Mouse (Mus musculus) limb, embryonic 13.5 days (tissue): Measurements from ENCODE around the gene Plekho2. TPM values are rescaled to one million over a fixed set of nuclear protein-coding genes. Genes with fewer than 3 reads are reported as not detected.

Experiments
- ATAC-seq: fragments of 200-750 bp; cut with Nextera tagmentation; 2 replicates; pipeline ENCODE4 v1.8.0; 2017; ENCODE audit warnings: low read depth, moderate number of reproducible peaks, moderate TSS enrichment; ENCODE audit not compliant: low FRiP score
- H3K27ac ChIP-seq: fragments of 300-500 bp; sonication (generic); 2 replicates; pipeline ENCODE4 v1.5.1; 2015; ENCODE audit warnings: inconsistent platforms, mild to moderate bottlenecking, moderate library complexity
- H3K27me3 ChIP-seq: fragments of 300-500 bp; sonication (generic); 2 replicates; pipeline ENCODE4 v1.6.1; 2015; ENCODE audit warnings: mild to moderate bottlenecking, inconsistent platforms
- H3K36me3 ChIP-seq: fragments of 300-500 bp; sonication (generic); 2 replicates; pipeline ENCODE4 v1.6.1; 2015; ENCODE audit warnings: inconsistent platforms, mild to moderate bottlenecking, moderate library complexity
- H3K4me1 ChIP-seq: fragments of 300-500 bp; sonication (generic); 2 replicates; pipeline ENCODE4 v1.6.1; 2015; ENCODE audit warnings: inconsistent platforms
- H3K4me2 ChIP-seq: fragments of 300-500 bp; sonication (generic); replicated peaks from 2 replicates; pipeline ENCODE4 v1.6.1; 2015; ENCODE audit warnings: inconsistent platforms, mild to moderate bottlenecking, moderate library complexity
- H3K4me3 ChIP-seq: fragments of 300-500 bp; sonication (generic); 2 replicates; pipeline ENCODE4 v1.5.1; 2015; ENCODE audit warnings: moderate library complexity, mild to moderate bottlenecking, inconsistent platforms
- H3K9ac ChIP-seq: fragments of 300-500 bp; sonication (generic); 2 replicates; pipeline ENCODE4 v1.6.1; 2015; ENCODE audit warnings: mild to moderate bottlenecking, inconsistent platforms
- H3K9me3 ChIP-seq: fragments of 300-500 bp; sonication (generic); 2 replicates; pipeline ENCODE4 v1.6.1; 2016; ENCODE audit warnings: inconsistent platforms
- WGBS: fragments of 180-500 bp; shearing (Covaris S2); methylation state at CpG from one replicate; pipeline ENCODE4 v1.1.7; 2015; 5-methylcytosine and 5-hydroxymethylcytosine counted together
- polyA plus RNA-seq: library from polyadenylated mRNA; unstranded; fragments of >200 nt; fragmentation: Nextera tagmentation; extraction: Ambion mirVana; gene quantifications from 2 replicates; pipeline ENCODE4 v1.2.1, GENCODE M21; 2015

Gene Plekho2
- polyA plus RNA-seq, 1 experiment from 2014 or later = 16.2 TPM

DNA sequence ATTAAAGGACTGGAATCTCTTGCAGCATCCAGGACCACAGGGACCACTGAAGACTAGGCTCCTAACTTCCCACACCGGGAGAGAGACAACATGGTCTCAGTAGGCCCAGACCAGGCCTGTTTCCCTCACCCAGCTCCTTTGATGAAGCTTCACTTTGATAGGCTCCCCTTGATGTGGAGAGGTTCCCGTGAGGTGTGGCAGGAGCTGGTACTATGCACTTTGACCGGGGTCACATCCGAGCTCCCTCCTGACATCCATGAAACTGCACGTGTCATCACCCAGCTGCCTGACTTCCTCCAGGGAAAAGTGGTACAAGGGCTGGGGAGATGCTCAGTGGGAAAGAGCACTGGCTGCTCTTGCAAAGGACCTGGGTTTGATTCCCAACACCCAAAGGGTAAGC, 16.8 kb downstream of the Plekho2 start:
- ATAC-seq = no peak
- Histone ChIP-seq H3K9me3 (no peaks in the 10 kb centered on the region), H3K27ac (no peak overlapping the region), H3K4me1 (peaks cover 23% of the 10 kb centered on the region), H3K4me3 (no peak overlapping the region), H3K9ac (no peak overlapping the region), H3K36me3 (peaks cover 76% of the 10 kb centered on the region), H3K4me2 (no peak overlapping the region), H3K27me3 (no peaks in the 10 kb centered on the region)
- WGBS = 90% methylated on average over 5 of the region's 5 CpGs

DNA sequence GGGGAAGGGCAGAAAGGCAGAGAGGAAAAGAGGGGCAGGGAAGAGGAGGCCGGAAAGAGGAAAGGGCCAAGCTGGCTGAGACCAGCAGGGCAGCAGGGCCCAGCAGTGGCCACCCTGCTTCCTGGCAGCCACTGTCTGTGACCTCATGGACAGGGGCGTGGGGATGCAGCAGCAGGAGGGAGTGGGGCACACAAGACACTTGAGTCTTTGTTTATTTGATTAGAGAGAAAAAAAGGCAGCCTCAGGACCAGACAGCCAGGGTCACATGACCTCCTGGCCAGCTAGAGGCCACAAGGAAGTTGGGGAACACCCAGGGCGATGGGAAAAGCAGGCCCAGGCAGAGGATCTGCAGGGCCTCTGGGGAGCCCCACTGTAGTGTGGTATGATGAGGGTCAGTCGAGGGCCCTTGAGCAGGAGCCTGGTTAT, 17.7 kb downstream of the Plekho2 start:
- Histone ChIP-seq H3K27ac (no peak overlapping the region), H3K4me3 (no peak overlapping the region), H3K9me3 (no peaks in the 10 kb centered on the region), H3K27me3 (no peaks in the 10 kb centered on the region), H3K9ac (no peak overlapping the region), H3K36me3 (peaks cover 81% of the 10 kb centered on the region), H3K4me2 (no peak overlapping the region), H3K4me1 (peaks cover 23% of the 10 kb centered on the region)
- WGBS = 50% methylated on average over 4 of the region's 4 CpGs
- ATAC-seq = no peak

DNA sequence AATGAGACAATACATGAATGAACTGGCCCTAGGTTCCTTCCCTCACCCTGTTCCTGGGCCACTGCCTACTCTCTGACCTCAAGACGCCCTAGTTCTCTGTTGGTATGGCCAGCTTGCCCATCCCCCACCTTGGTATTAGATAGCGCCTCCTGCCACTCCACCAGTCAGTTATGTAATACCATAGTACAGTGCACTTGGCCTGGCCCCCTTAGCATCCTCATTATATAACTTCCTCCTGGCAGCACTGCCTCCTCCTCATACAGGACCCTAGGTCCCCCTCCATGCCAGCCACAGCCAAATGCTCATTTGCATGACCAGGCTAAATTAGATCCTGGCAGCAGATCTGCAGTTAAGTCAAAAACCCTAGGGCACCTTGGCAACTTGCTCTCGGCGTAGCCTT, 18.8 kb downstream of the Plekho2 start:
- Histone ChIP-seq H3K4me1 (peaks cover 23% of the 10 kb centered on the region), H3K27me3 (no peaks in the 10 kb centered on the region), H3K9ac (no peak overlapping the region), H3K4me3 (no peak overlapping the region), H3K27ac (no peak overlapping the region), H3K4me2 (no peak overlapping the region), H3K9me3 (no peaks in the 10 kb centered on the region), H3K36me3 (peaks cover 81% of the 10 kb centered on the region)
- WGBS = 95% methylated on average over 4 of the region's 4 CpGs
- no peak for ATAC-seq

DNA sequence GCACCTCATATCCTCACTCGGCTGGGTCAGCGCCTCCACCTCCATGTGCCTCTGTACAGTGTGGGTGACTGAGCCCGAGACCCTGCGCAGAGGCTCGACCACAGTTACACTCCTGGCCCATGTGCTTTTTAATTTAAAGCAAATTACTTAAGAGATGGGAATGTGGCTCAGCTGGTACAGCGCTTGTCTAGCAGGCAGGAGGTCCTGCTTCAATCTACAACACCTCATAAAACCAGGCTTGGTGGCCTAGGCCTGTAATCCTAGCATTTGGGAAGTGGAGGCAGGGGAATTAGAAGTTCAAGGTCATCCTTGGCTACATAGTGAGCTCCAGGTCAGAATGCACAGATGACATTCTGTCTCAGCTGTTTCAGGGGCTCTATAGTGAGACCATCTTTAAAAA, 21.0 kb downstream of the Plekho2 start:
- Histone ChIP-seq H3K4me1 (peaks cover 37% of the 10 kb centered on the region), H3K9ac (no peak overlapping the region; the same call in 1 of the 2 replicates), H3K9me3 (no peaks in the 10 kb centered on the region), H3K27me3 (no peaks in the 10 kb centered on the region), H3K27ac (no peak overlapping the region), H3K36me3 (peaks cover 82% of the 10 kb centered on the region), H3K4me2 (no peak overlapping the region), H3K4me3 (no peak overlapping the region)
- no peak for ATAC-seq
- 43% methylated on average over 6 of the region's 6 CpGs for WGBS

GRCm38 (mm10) chr9:65556979-65557378, 22.9 kb downstream of the Plekho2 start:
- WGBS = 89% methylated on average over 5 of the region's 5 CpGs
- H3K9me3 ChIP-seq = no peaks in the 10 kb centered on the region
- no peak overlapping the region for H3K4me3 ChIP-seq
- H3K36me3 ChIP-seq = peaks cover 73% of the 10 kb centered on the region
- no peaks in the 10 kb centered on the region for H3K27me3 ChIP-seq
- H3K27ac ChIP-seq = no peak overlapping the region
- no peak for ATAC-seq
- peaks cover 32% of the 10 kb centered on the region for H3K4me1 ChIP-seq
- no peak overlapping the region for H3K9ac ChIP-seq
- no peak overlapping the region for H3K4me2 ChIP-seq

GRCm38 (mm10) chr9:65556349-65556748, 23.5 kb downstream of the Plekho2 start:
- H3K9me3 ChIP-seq = no peaks in the 10 kb centered on the region
- no peak for ATAC-seq
- peaks cover 67% of the 10 kb centered on the region for H3K36me3 ChIP-seq
- H3K27ac ChIP-seq = no peak overlapping the region
- H3K9ac ChIP-seq = no peak overlapping the region
- no peak overlapping the region for H3K4me3 ChIP-seq
- no peaks in the 10 kb centered on the region for H3K27me3 ChIP-seq
- WGBS = 92% methylated on average over 8 of the region's 8 CpGs
- H3K4me1 ChIP-seq = peaks cover 32% of the 10 kb centered on the region
- H3K4me2 ChIP-seq = no peak overlapping the region

- WGBS = 81% methylated on average over 4 of the region's 4 CpGs
- H3K36me3 ChIP-seq = peaks cover 61% of the 10 kb centered on the region
- no peaks in the 10 kb centered on the region for H3K9me3 ChIP-seq
- no peaks in the 10 kb centered on the region for H3K27me3 ChIP-seq
- H3K4me3 ChIP-seq = no peak overlapping the region
- H3K9ac ChIP-seq = no peak overlapping the region
- no peak overlapping the region for H3K4me2 ChIP-seq
- ATAC-seq = no peak
- peak overlapping the region; percentile 39; the same call in 1 of the 2 replicates for H3K27ac ChIP-seq
- peaks cover 36% of the 10 kb centered on the region for H3K4me1 ChIP-seq
Measured at GRCm38 (mm10) chr9:65555621-65556020, 24.2 kb downstream of the Plekho2 start.

DNA sequence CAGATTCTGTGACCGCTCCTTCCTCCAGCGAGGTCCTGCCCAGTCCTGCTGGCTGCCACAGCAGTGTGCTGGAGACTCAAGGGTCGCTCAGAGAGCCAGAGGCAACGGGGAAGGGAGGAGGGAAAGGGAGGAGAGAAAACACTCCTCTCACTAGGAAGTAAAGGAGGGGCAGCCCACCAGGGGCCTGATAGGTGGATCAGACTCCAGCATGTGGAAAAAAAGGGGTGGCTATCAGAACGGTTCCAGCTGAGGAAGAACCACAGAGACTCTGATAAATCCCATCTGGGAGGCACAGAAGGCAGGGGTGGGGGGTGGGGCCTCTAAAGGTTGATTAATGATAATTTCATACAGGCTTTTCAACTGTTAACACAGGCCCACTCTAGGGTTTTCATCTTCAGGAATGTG, 24.8 kb downstream of the Plekho2 start:
- 0 out of 2 replicates have a peak overlapping the region, but pooled peaks have one; percentile 9 for H3K4me2 ChIP-seq

DNA sequence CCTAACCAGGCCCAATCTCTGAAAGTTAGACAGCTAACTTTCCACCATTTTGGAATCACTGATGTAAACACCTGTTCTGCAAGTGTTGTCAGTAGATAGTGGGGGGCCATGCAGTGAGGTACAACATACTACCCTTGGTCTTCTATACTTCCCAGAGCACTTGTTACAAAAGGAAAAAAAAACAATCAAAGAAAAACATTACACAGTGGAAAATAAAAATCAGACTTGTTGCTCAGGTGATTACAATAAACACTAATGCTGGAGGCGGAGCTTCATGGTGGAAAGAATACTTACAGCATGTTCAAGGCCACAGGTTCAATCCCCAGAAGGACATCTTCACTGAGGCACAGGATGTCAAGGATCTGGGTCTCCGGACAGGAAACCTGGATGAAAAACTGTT, 27.1 kb downstream of the Plekho2 start:
- H3K4me2 ChIP-seq = no peak overlapping the region
- H3K4me1 ChIP-seq = peaks cover 41% of the 10 kb centered on the region
- H3K4me3 ChIP-seq = no peak overlapping the region
- H3K36me3 ChIP-seq = peaks cover 35% of the 10 kb centered on the region
- no peak overlapping the region for H3K9ac ChIP-seq
- WGBS = 94% methylated on average over 2 of the region's 2 CpGs
- ATAC-seq = no peak
- H3K27me3 ChIP-seq = no peaks in the 10 kb centered on the region
- H3K9me3 ChIP-seq = no peaks in the 10 kb centered on the region
- no peak overlapping the region for H3K27ac ChIP-seq

More for the DNA sequence above, 24.8 kb downstream of the Plekho2 start:
- Histone ChIP-seq H3K27me3 (no peaks in the 10 kb centered on the region), H3K9ac (0 out of 2 replicates have a peak overlapping the region, but pooled peaks have one; percentile 31), H3K4me3 (no peak overlapping the region), H3K36me3 (peaks cover 55% of the 10 kb centered on the region), H3K4me1 (peaks cover 42% of the 10 kb centered on the region), H3K9me3 (no peaks in the 10 kb centered on the region), H3K27ac (peak overlapping the region; percentile 39; the same call in 1 of the 2 replicates)
- 11% methylated on average over 5 of the region's 5 CpGs for WGBS
- peak; percentile 8; the same call in 1 of the 2 replicates for ATAC-seq

DNA sequence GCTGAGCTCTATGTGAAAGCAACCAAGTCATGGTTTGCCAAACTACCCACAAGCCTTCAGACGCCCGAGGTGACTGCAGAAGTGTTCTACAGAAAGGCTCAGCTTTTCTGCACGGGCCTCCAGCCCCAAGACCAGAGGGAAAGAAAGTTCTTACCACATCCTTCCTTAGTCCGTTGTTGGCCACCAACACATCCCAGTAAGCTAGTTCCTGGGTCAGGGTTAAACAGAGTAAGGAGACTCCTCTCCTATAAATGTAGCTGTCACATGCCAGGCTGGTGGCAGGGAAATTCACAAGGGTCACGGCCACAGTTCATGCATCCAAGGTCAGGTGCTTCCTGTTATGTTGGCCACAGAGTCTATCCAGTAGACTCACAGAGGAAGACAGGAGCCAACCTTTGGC, 27.7 kb downstream of the Plekho2 start:
- H3K27me3 ChIP-seq = no peaks in the 10 kb centered on the region
- no peak overlapping the region for H3K9ac ChIP-seq
- no peak overlapping the region for H3K4me3 ChIP-seq
- ATAC-seq = no peak
- no peaks in the 10 kb centered on the region for H3K9me3 ChIP-seq
- peaks cover 41% of the 10 kb centered on the region for H3K4me1 ChIP-seq
- H3K4me2 ChIP-seq = no peak overlapping the region
- H3K27ac ChIP-seq = peak overlapping the region; percentile 48; the same call in 1 of the 2 replicates
- WGBS = 91% methylated on average over 5 of the region's 5 CpGs
- peaks cover 30% of the 10 kb centered on the region for H3K36me3 ChIP-seq

GRCm38 (mm10) chr9:65551035-65551434, 28.8 kb downstream of the Plekho2 start:
- Histone ChIP-seq H3K27me3 (no peaks in the 10 kb centered on the region), H3K9ac (peak overlapping the region; percentile 40; the same call in 1 of the 2 replicates), H3K4me3 (no peak overlapping the region), H3K4me1 (peaks cover 46% of the 10 kb centered on the region), H3K27ac (peak overlapping the region; percentile 92), H3K9me3 (no peaks in the 10 kb centered on the region), H3K36me3 (peaks cover 19% of the 10 kb centered on the region), H3K4me2 (no peak overlapping the region; the same call in 1 of the 2 replicates)
- ATAC-seq = peak; percentile 87
- WGBS = 6% methylated on average over 5 of the region's 5 CpGs

DNA sequence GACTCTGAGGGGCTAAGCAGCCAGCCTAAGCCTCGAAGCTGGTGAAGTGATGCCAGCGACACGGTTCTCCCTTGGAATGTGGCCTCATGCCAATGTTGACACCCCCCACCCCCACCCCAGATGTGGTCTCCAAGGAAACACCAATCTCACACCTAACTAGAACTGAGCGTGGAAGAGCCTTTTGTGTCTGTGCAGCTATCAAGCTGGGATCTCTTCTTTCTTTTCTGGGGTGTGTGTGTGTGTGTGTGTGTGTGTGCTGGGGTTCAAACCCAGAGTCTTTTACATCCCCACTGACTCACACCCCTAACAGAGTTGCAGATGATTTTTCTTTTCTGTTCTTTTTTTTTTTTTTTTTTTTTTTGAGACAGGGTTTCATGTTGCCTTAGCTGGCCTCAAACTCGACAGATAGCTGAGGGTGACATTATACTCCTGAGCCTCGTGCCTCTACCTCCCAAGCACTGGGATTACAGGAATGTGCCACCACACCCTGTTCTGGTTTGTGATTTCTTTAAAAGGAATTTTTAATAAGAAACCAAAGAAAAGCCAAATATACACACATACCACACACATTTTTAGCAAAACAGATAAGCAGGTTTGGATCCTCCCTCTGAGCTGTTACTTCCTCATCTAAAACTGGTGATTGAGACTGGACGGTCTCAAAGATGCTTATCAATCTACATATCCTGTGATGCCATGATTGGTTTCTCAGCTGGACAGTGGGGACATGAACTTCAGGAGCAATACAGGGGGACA, 29.6 kb downstream of the Plekho2 start:
- Histone ChIP-seq H3K36me3 (peaks cover 11% of the 10 kb centered on the region), H3K27ac (peak overlapping the region; percentile 92), H3K9me3 (no peaks in the 10 kb centered on the region), H3K4me2 (no peak overlapping the region; the same call in 1 of the 2 replicates), H3K4me1 (peaks cover 48% of the 10 kb centered on the region), H3K27me3 (no peaks in the 10 kb centered on the region), H3K4me3 (no peak overlapping the region), H3K9ac (peak overlapping the region; percentile 40; the same call in 1 of the 2 replicates)
- ATAC-seq = peak; percentile 3; the same call in 1 of the 2 replicates
- 24% methylated on average over 7 of the region's 7 CpGs for WGBS
